Mouse (Mus musculus) heart, postnatal 36 days (tissue): ENCODE results near the gene Rasl11b. TPM values are rescaled to one million over a fixed set of nuclear protein-coding genes. Genes with fewer than 3 reads are reported as not detected.

Source experiments
- DNase-seq, 2 experiments: peaks; one replicate each; pipeline ENCODE4 v3.0.0; 2021 to 2022
- intact Hi-C: fragments of 180-260 bp; cut with DNase I; formaldehyde crosslinking; loops from one replicate; pipeline ENCODE4 v1.15.1; 2025
- total RNA-seq, 2 experiments: library from RNA; stranded (reverse); gene quantifications; 2 replicates each; pipeline ENCODE4 v1.2.3; 2021

The Rasl11b gene
- total RNA-seq, 2 experiments from 2014 or later, result 29.9 to 44.8 TPM

DNA sequence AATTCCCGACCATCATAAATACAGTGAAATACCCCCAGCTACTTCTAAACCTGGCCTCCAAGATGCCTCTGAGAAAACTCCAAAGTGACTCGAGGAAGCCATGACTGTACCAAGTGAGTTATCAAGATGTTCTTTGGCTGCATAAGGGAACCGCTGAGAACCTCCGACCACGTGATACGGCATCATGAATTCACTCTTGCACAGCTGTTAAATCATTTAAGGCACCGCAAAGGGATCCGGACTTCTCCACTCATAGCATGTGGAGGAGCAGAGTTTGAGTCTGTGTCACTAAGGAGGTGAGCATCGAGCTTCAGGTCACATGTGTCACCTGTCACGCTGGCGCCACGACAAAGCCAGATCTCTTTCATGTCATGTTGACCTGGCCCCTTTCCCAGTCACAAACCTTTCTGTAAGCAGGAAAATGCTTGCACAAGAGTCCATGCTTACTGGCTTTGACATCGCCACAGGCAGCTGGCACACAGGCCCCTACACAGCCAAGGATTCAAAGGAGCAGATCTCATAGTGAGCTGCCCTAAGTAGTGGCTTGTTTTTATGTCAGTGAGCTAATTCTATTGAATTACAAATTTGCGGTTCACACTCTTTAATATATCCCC lies 49.4 kb downstream of the Rasl11b start:
- DNase-seq, result no peak
- intact Hi-C loops, result no loop called here

DNA sequence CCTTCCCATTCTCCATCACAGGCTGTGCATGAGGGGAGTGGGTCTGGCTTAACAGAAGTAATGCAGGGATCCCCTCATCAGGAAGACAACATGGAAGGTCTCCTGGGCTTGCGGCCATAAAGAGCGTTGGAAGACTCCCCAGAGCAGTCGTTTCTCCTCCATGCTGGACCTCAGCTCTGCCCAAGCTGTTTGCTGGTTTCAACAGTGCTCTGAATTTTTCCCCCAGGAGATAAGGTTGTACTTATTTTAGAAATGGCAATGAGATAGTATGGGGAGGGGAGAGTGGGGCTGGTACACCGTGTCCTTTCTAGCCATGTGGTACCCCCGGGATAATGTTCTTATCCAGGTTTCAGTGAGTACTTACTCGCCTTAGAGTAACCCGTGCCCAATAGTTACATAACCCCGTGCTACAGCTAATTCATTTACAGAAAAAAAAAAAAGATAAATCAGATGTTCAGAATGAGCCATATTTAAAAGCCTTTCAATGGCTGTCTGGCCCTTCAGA lies 50.6 kb downstream of the Rasl11b start:
- intact Hi-C loops, result no loop called here
- no peak for DNase-seq

DNA sequence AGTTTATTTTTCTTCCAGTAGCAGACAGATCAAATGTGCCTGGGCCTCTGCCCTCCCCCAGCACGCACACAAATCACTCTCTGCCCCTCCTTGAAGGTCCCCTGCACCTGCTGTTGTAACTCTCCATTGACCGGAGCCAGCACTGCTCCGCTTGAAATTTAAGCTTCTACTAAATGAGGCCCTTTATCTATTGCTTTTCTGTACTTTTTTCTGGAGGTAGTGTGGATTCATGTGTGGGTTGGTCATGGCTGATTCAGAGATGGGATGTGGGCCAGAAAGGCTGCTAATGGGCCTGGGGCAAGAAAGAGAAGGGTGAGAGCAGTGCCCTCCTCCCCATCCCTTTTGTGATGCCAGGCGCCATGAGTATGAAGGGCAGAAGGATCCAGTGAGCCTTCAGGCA lies 51.4 kb downstream of the Rasl11b start:
- intact Hi-C loops, result no loop called here
- DNase-seq, result no peak

DNA sequence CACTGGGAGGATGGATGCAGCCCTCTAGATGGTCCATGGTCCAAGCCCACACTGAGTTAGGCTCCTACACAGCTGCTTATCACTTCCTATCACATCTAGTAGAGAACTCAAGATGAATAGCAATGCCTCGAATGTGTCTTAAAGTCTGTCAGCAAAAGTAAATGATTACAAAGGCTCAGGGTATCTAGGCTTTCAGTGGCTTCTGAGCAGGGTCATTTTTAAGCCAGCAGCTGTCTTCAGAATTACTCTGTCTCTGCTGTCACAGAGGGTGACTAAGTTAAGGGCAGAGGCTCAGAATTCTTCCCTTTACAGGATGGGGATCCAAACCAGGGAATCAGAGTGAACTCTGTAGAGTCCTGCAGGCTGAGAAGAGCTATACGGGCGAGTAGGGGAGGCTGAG lies 51.9 kb downstream of the Rasl11b start:
- no peak for DNase-seq
- intact Hi-C loops, result no loop called here

Other genes with a start within 250 kb of the Rasl11b start
- 10 to 100 TPM; 35.1 TPM for gene Usp46, start 126.9 kb upstream of the Rasl11b start, total RNA-seq